Mouse (Mus musculus): Measurements from ENCODE around the gene Snap91.

DNA sequence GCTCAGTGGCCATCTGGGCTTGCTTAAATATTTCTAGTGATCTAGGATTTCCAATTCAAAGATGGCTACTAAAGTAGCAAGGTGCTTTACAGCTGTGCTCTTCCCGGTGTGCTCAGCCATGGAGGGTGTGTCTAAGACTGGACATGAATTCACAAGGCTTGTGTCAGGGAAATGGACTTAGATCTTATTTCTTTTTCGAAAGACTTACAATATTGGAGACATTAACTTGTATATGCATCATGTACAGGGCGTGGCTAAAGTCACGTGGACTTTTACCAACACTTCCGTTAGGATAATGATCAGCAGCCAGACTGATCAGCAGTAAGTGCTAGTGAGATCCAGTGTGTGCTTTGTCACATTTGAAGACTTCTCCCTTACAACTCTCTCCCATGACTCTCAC lies 160.2 kb downstream of the Snap91 start:
- no peak for TF ChIP-seq POLR2A (IDR thresholded peaks at IDR 0.05; ENCODE audit: borderline replicate concordance, extremely low read depth, low read depth, low read length)
- no peak for TF ChIP-seq CTCF (IDR thresholded peaks at IDR 0.05; ENCODE audit: insufficient read depth, low read length)
